Mouse (Mus musculus) embryo, embryonic 10 days (tissue): ENCODE data around the gene Rrp1b.
"Not testable (repeated sequence)": the region's sequence is repeated elsewhere in the genome, so short reads cannot be mapped to it uniquely, and the experiment has no call there.

Experiments used
- DNase-seq: peaks from one replicate; pipeline ENCODE4 v3.0.0-alpha.2; 2015; ENCODE audit warnings: low spot score

Rrp1b gene

DNA sequence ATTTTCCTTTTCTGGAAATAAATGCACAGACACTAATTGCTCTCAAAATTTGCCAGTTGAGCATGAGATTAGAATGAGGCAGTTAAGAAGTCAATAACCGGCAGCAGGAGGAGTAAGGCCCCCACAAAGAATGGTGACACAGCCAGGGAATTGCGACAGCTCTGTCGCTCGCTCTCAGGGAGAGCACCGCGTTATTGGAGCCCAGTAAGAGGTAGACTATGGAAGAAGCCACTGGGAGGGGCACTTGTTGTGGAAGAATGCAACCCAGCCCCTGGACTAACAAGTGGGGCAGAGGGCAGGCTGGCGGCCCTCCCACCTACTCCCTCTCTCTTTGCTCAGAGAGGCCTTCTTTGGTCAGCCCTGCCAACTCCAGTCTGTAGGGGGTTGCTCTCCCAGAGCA lies 4.2 kb upstream of the Rrp1b start:
- DNase-seq = no peak

GRCm38 (mm10) chr17:32034322-32034721 lies 1.6 kb upstream of the Rrp1b start:
- DNase-seq = no peak

- DNase-seq = peak; percentile 35
These were observed 874 bp downstream of the Rrp1b start for GRCm38 (mm10) chr17:32036509-32037438.

- DNase-seq = no peak
These were observed 4.4 kb downstream of the Rrp1b start for GRCm38 (mm10) chr17:32040263-32040662.

DNA sequence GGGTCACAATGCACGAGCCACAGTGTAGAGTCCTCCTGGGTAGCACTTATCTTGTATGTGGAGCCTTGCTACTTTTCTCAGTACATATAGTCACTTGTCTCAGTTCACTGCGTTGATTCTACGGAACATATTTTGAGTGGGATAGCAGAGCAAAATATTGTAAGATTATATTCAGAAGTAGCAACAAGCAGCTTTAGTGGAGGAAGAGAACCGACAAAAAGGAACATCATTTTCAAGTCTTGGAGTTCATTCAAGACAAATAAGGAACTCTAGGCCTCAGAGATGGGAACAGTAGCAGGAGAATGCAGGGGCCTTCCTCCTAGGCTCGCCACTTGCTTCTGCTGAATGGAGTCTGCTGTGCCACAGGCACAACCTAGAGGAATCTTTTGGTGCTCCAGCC lies 10.6 kb downstream of the Rrp1b start:
- no peak for DNase-seq

GRCm38 (mm10) chr17:32048351-32048750 lies 12.5 kb downstream of the Rrp1b start:
- no peak for DNase-seq

DNA sequence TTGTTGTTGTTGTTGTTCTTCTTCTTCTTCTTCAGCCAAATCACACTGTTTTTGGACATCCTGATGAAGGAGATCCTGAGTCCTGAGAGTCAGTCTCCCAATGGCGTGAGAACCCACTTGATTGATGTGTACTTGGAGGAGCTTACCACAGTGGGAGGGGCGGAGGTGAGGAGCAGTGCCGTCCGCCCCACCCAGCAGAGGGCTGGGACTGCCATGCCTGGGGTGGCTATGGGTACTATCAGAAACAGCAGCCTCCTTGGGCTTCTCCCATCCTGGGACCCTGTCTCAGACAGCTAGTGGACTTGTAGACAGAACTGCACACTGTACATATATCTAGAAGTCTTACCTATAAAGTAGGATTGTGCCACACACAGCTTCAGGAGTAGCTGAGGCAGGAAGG lies 14.0 kb downstream of the Rrp1b start:
- no peak for DNase-seq

DNA sequence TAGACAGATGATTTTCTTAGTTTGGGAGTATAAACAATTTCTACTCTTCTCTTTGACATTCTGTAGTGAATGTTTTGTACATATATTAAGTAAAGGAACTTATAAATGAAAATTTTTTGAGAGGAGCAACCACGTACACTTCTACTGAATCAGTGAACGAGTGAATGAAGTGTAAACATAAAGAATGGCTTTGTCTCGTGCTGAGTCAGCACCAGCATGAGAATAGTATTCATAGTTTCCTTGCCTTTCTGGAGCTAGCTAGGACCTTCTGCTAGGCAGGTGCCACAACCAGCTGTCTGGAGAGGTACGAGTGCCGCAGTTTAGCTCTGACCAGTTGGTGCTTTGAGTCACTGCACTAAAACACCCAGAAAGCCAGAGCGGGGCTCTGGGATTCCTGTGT lies 14.7 kb downstream of the Rrp1b start:
- DNase-seq = no peak

GRCm38 (mm10) chr17:32052237-32053080 lies 16.6 kb downstream of the Rrp1b start:
- no peak for DNase-seq

- no peak for DNase-seq
These were observed 17.8 kb downstream of the Rrp1b start for GRCm38 (mm10) chr17:32053677-32054076.

DNA sequence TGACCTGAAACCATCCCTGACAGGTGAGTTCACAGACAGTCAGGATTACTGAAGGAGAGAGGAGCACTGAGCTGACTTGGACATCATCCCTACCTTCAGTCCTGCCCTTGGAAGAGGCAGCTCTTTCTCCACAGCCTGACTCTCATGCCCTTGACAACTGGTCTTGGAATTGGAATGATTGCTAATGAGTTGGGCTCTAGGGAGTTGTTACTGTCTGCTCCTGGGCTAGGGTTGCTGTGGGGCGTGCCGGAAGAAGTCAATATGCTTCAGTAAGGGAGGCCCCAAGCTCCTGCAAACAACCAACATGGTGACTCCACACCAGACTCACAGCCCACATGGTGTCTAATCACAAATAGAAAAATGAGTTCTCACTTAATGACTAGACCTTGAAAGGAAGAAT lies 21.9 kb downstream of the Rrp1b start:
- DNase-seq = no peak

- DNase-seq = no peak
These were observed 23.2 kb downstream of the Rrp1b start for GRCm38 (mm10) chr17:32059084-32059483.

DNA sequence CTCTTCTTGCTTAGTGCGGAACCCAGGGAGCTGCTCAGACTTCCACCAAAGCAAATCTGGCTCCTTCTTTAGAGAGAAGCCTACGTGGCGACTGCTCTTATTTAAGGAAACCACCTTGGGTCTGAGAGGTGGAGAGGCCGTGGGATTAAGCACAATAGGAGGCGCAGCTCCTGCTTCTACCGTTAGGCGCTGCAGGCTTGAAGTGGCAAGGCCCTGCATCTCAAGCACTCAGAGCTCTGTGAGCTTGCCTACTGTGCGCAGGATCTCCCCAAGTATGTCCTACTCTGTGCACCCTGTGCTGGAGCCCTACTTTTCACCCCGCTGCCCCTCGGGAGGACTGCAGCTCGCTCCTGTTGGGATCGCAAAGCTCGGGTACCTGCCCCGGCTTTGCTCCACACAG lies 25.3 kb downstream of the Rrp1b start:
- no peak for DNase-seq

- DNase-seq = no peak
These were observed 27.8 kb downstream of the Rrp1b start for GRCm38 (mm10) chr17:32063654-32064053.

GRCm38 (mm10) chr17:32064762-32065161 lies 28.9 kb downstream of the Rrp1b start:
- not testable (repeated sequence) for DNase-seq

- no peak for DNase-seq
These were observed 31.6 kb downstream of the Rrp1b start for GRCm38 (mm10) chr17:32067541-32067940.

GRCm38 (mm10) chr17:32068381-32068780 lies 32.5 kb downstream of the Rrp1b start:
- DNase-seq = no peak

GRCm38 (mm10) chr17:32068810-32069209 lies 32.9 kb downstream of the Rrp1b start:
- DNase-seq = no peak

GRCm38 (mm10) chr17:32073359-32073758 lies 37.5 kb downstream of the Rrp1b start:
- DNase-seq = peak; percentile 85

DNA sequence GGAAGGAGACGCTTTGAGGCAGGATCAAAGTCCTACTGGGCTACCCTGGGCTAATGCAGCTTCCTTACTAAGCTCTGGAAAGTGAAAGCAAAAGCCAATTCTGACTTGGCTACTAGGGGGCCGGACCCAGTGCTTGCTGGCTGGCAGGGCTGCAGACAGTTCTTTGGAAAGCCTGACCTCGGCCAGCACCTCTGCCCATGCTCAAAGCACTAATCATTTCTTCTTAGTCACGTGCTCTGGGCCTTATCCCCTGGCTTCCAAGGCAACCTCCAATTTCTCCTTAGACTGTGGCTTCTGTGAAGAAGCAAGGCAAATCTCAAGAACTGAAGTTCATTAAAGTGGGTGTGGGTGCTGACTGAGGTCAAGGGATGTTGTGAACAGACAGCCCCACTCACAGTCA lies 38.8 kb downstream of the Rrp1b start:
- DNase-seq = no peak

DNA sequence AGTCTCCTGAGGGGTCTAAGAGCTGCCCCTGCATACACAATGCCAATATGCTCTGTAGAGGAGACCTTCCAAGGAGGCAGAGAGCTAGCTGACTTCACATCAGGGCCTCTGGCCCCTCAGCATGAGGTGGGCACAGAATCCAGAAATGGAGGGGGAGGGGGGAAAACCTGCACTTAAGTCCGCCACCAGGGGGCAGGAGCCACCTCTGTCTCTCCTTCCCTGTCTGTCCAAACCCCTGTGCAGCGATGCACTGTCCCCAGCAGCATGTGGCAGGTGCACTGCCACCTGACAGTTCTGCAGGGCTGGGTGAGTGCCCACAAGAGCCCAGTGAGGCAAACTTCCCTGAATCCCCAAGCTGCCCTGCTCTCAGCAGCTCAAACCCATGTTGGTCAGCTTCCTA lies 39.3 kb downstream of the Rrp1b start:
- DNase-seq = peak; percentile 74

DNA sequence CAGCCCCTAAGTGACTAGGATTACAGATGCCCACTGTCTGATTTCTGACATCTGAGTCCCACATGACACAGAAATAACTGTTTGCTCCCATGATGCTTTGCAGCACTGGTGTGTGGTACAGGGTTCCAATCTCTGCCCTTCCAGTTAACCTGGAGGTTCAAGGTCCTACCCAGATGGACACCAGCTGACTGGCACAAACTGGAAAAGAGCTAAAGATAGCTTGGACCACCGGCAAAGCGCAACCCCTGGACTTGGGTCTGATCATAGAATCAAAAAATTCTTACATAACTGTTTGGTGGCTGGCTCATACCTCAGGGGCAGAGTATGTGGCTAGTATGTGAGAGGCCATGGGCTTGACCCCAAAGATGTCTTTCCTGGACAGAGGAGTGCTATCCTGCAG lies 47.5 kb downstream of the Rrp1b start:
- no peak for DNase-seq

- DNase-seq = no peak
These were observed 51.2 kb downstream of the Rrp1b start for GRCm38 (mm10) chr17:32087069-32087468.
